Mouse (Mus musculus) cerebellum, adult 8-10 months (tissue): ENCODE results near the gene Sval3.

Source experiments
- DNase-seq: peaks from one replicate; pipeline ENCODE4 v3.0.0; 2022

Gene Sval3

GRCm38 (mm10) chr6:41967840-41968239 is at the start of gene Sval3:
Gene Sval3, plus strand, starts transcription at chr6:41968140.
- no peak for DNase-seq

GRCm38 (mm10) chr6:41951330-41951729 is 16.6 kb upstream of the Sval3 start, which contains the start of gene Sval1:
Gene Sval1, plus strand, starts transcription at chr6:41951630.
- no peak for DNase-seq
